Mouse (Mus musculus): ENCODE measurements around the gene Clk4. TPM values are rescaled to one million over a fixed set of nuclear protein-coding genes. Genes with fewer than 3 reads are reported as not detected.

Gene Clk4
- polyA plus RNA-seq, 1 experiment from 2014 or later: 113 TPM

GRCm38 (mm10) chr11:51302396-51302795 is 40.9 kb downstream of the Clk4 start:
- H3K9ac ChIP-seq (ENCODE audit: low read depth, low read length): no peak overlapping the region
- H3K36me3 ChIP-seq (ENCODE audit: control insufficient read depth, insufficient read depth, low read length): no peaks in the 10 kb centered on the region
- H3K4me3 ChIP-seq (ENCODE audit: low read length): no peak overlapping the region
- no peaks in the 10 kb centered on the region for H3K27me3 ChIP-seq (replicated peaks; ENCODE audit: control insufficient read depth, insufficient read depth, low read length)
- H3K9me3 ChIP-seq (ENCODE audit: control insufficient read depth, low read length): no peaks in the 10 kb centered on the region
- H3K27ac ChIP-seq (ENCODE audit: low read depth, low read length): no peak overlapping the region
- no peaks in the 10 kb centered on the region for H3K4me1 ChIP-seq (ENCODE audit: control insufficient read depth, insufficient read depth, low read depth, low read length)
- H3K4me2 ChIP-seq (ENCODE audit: low read length): no peak overlapping the region
- WGBS: 76% methylated on average over 5 of the region's 5 CpGs
- ATAC-seq: no peak

- Histone ChIP-seq H3K36me3 (ENCODE audit: control insufficient read depth, insufficient read depth, low read length) (no peaks in the 10 kb centered on the region), H3K9ac (ENCODE audit: low read depth, low read length) (no peak overlapping the region), H3K9me3 (ENCODE audit: control insufficient read depth, low read length) (no peaks in the 10 kb centered on the region), H3K27me3 (replicated peaks; ENCODE audit: control insufficient read depth, insufficient read depth, low read length) (no peaks in the 10 kb centered on the region), H3K27ac (ENCODE audit: low read depth, low read length) (no peak overlapping the region), H3K4me1 (ENCODE audit: control insufficient read depth, insufficient read depth, low read depth, low read length) (no peaks in the 10 kb centered on the region), H3K4me3 (ENCODE audit: low read length) (no peak overlapping the region), H3K4me2 (ENCODE audit: low read length) (no peak overlapping the region)
- 53% methylated on average over 12 of the region's 12 CpGs for WGBS
- no peak for ATAC-seq
Measured at GRCm38 (mm10) chr11:51303981-51304553, 42.5 kb downstream of the Clk4 start.

- no peak overlapping the region for H3K27ac ChIP-seq (ENCODE audit: low read depth, low read length)
- no peak overlapping the region for H3K4me2 ChIP-seq (ENCODE audit: low read length)
- no peaks in the 10 kb centered on the region for H3K9me3 ChIP-seq (ENCODE audit: control insufficient read depth, low read length)
- no peaks in the 10 kb centered on the region for H3K4me1 ChIP-seq (ENCODE audit: control insufficient read depth, insufficient read depth, low read depth, low read length)
- no peaks in the 10 kb centered on the region for H3K36me3 ChIP-seq (ENCODE audit: control insufficient read depth, insufficient read depth, low read length)
- H3K27me3 ChIP-seq (replicated peaks; ENCODE audit: control insufficient read depth, insufficient read depth, low read length): no peaks in the 10 kb centered on the region
- ATAC-seq: no peak
- H3K9ac ChIP-seq (ENCODE audit: low read depth, low read length): no peak overlapping the region
- no peak overlapping the region for H3K4me3 ChIP-seq (ENCODE audit: low read length)
- 49% methylated on average over 5 of the region's 5 CpGs for WGBS
Measured at GRCm38 (mm10) chr11:51308306-51308705, 46.8 kb downstream of the Clk4 start.

- no peaks in the 10 kb centered on the region for H3K9me3 ChIP-seq (ENCODE audit: control insufficient read depth, low read length)
- no peak overlapping the region for H3K27ac ChIP-seq (ENCODE audit: low read depth, low read length)
- no peak overlapping the region for H3K4me2 ChIP-seq (ENCODE audit: low read length)
- no peaks in the 10 kb centered on the region for H3K4me1 ChIP-seq (ENCODE audit: control insufficient read depth, insufficient read depth, low read depth, low read length)
- ATAC-seq: peak; percentile 40; the same call in 1 of the 2 replicates
- 77% methylated on average over 8 of the region's 8 CpGs for WGBS
- no peak overlapping the region for H3K9ac ChIP-seq (ENCODE audit: low read depth, low read length)
- no peaks in the 10 kb centered on the region for H3K36me3 ChIP-seq (ENCODE audit: control insufficient read depth, insufficient read depth, low read length)
- no peaks in the 10 kb centered on the region for H3K27me3 ChIP-seq (replicated peaks; ENCODE audit: control insufficient read depth, insufficient read depth, low read length)
- no peak overlapping the region for H3K4me3 ChIP-seq (ENCODE audit: low read length)
Measured at GRCm38 (mm10) chr11:51311846-51312245, 50.3 kb downstream of the Clk4 start.

- Histone ChIP-seq H3K36me3 (ENCODE audit: control insufficient read depth, insufficient read depth, low read length) (no peaks in the 10 kb centered on the region), H3K4me1 (ENCODE audit: control insufficient read depth, insufficient read depth, low read depth, low read length) (no peaks in the 10 kb centered on the region), H3K27me3 (replicated peaks; ENCODE audit: control insufficient read depth, insufficient read depth, low read length) (no peaks in the 10 kb centered on the region), H3K27ac (ENCODE audit: low read depth, low read length) (no peak overlapping the region), H3K9ac (ENCODE audit: low read depth, low read length) (no peak overlapping the region), H3K9me3 (ENCODE audit: control insufficient read depth, low read length) (peaks cover 2% of the 10 kb centered on the region; the same call in 1 of the 2 replicates), H3K4me3 (ENCODE audit: low read length) (no peak overlapping the region), H3K4me2 (ENCODE audit: low read length) (no peak overlapping the region)
- 67% methylated on average over 7 of the region's 7 CpGs for WGBS
- ATAC-seq: 0 out of 2 replicates have a peak, but pooled peaks have one; percentile 17
Measured at GRCm38 (mm10) chr11:51315991-51316810, 54.7 kb downstream of the Clk4 start.

- Histone ChIP-seq H3K36me3 (ENCODE audit: control insufficient read depth, insufficient read depth, low read length) (no peaks in the 10 kb centered on the region), H3K9me3 (ENCODE audit: control insufficient read depth, low read length) (peaks cover 4% of the 10 kb centered on the region; the same call in 1 of the 2 replicates), H3K9ac (ENCODE audit: low read depth, low read length) (no peak overlapping the region), H3K27me3 (replicated peaks; ENCODE audit: control insufficient read depth, insufficient read depth, low read length) (no peaks in the 10 kb centered on the region), H3K4me1 (ENCODE audit: control insufficient read depth, insufficient read depth, low read depth, low read length) (no peaks in the 10 kb centered on the region), H3K27ac (ENCODE audit: low read depth, low read length) (no peak overlapping the region), H3K4me3 (ENCODE audit: low read length) (no peak overlapping the region), H3K4me2 (ENCODE audit: low read length) (no peak overlapping the region)
- no peak for ATAC-seq
Measured at GRCm38 (mm10) chr11:51320609-51321008, 59.1 kb downstream of the Clk4 start.

- no peak overlapping the region for H3K4me2 ChIP-seq (ENCODE audit: low read length)
- 67% methylated on average over 6 of the region's 6 CpGs for WGBS
- no peak overlapping the region for H3K4me3 ChIP-seq (ENCODE audit: low read length)
- ATAC-seq: no peak
- H3K27ac ChIP-seq (ENCODE audit: low read depth, low read length): no peak overlapping the region
- H3K27me3 ChIP-seq (replicated peaks; ENCODE audit: control insufficient read depth, insufficient read depth, low read length): no peaks in the 10 kb centered on the region
- H3K9me3 ChIP-seq (ENCODE audit: control insufficient read depth, low read length): no peaks in the 10 kb centered on the region
- no peaks in the 10 kb centered on the region for H3K36me3 ChIP-seq (ENCODE audit: control insufficient read depth, insufficient read depth, low read length)
- no peaks in the 10 kb centered on the region for H3K4me1 ChIP-seq (ENCODE audit: control insufficient read depth, insufficient read depth, low read depth, low read length)
- H3K9ac ChIP-seq (ENCODE audit: low read depth, low read length): no peak overlapping the region
Measured at GRCm38 (mm10) chr11:51326908-51327307, 65.4 kb downstream of the Clk4 start.

GRCm38 (mm10) chr11:51328387-51328942 is 66.9 kb downstream of the Clk4 start:
- Histone ChIP-seq H3K9me3 (ENCODE audit: control insufficient read depth, low read length) (no peaks in the 10 kb centered on the region; the same call in 1 of the 2 replicates), H3K36me3 (ENCODE audit: control insufficient read depth, insufficient read depth, low read length) (no peaks in the 10 kb centered on the region), H3K4me1 (ENCODE audit: control insufficient read depth, insufficient read depth, low read depth, low read length) (no peaks in the 10 kb centered on the region), H3K4me3 (ENCODE audit: low read length) (no peak overlapping the region), H3K9ac (ENCODE audit: low read depth, low read length) (no peak overlapping the region), H3K27ac (ENCODE audit: low read depth, low read length) (no peak overlapping the region), H3K4me2 (ENCODE audit: low read length) (no peak overlapping the region), H3K27me3 (replicated peaks; ENCODE audit: control insufficient read depth, insufficient read depth, low read length) (no peaks in the 10 kb centered on the region)
- WGBS: 84% methylated on average over 12 of the region's 12 CpGs
- ATAC-seq: no peak
